Mouse (Mus musculus) C2C12 (cell line): ENCODE measurements around the gene Afdn.

Source experiments
- CTCF ChIP-seq: IDR thresholded peaks from one replicate; pipeline ENCODE4 v1.5.1; 2011; ENCODE audit not compliant: control insufficient read depth, insufficient read depth, insufficient read length
- USF1 ChIP-seq: IDR thresholded peaks from one replicate; pipeline ENCODE4 v1.6.1; 2011; ENCODE audit warnings: low read depth, mild to moderate bottlenecking, control low read depth, moderate library complexity

GRCm38 (mm10) chr17:13830234-13830633, 69.9 kb downstream of the Afdn start:
- TF ChIP-seq CTCF (no peak), USF1 (no peak)
